Mouse (Mus musculus) CH12.LX (cell line): Measurements from ENCODE around the gene Fam222a. TPM values are rescaled to one million over a fixed set of nuclear protein-coding genes. Genes with fewer than 3 reads are reported as not detected.

ENCODE experiments used
- DNase-seq: peaks from one replicate; pipeline ENCODE4 v3.0.0-alpha.2; 2013; ENCODE audit errors: extremely low read depth
- H3K27ac ChIP-seq: 2 replicates; pipeline ENCODE4 v1.5.1; 2012; ENCODE audit warnings: low read depth, mild to moderate bottlenecking, control low read depth, moderate library complexity; ENCODE audit not compliant: insufficient read depth
- H3K27me3 ChIP-seq: replicated peaks from 2 replicates; pipeline ENCODE3; 2012; ENCODE audit warnings: inconsistent platforms
- H3K36me3 ChIP-seq, 2 experiments: replicated peaks in 1 of 2; 2 replicates each; pipeline versions ENCODE3 to v1.6.1; 2012; ENCODE audit warnings: inconsistent platforms in 1 of 2, low read length in 1 of 2, mild to moderate bottlenecking in 1 of 2, mixed read lengths in 1 of 2, moderate library complexity in 1 of 2; ENCODE audit not compliant: control insufficient read depth in 1 of 2, insufficient read depth in 1 of 2
- H3K4me1 ChIP-seq, 2 experiments: 2 replicates each; pipeline ENCODE4 v1.6.1; 2012; ENCODE audit warnings: inconsistent platforms in 1 of 2, moderate library complexity in 1 of 2; ENCODE audit not compliant: insufficient read depth in 2 of 2, control insufficient read depth in 1 of 2
- H3K4me2 ChIP-seq: 2 replicates; pipeline ENCODE4 v1.6.1; 2012; ENCODE audit warnings: low read depth, mild to moderate bottlenecking, control low read depth; ENCODE audit not compliant: poor library complexity, insufficient read depth, severe bottlenecking
- H3K4me3 ChIP-seq, 3 experiments: fragments of 150-350 bp in 1 of 3; sonication (generic) in 1 of 3; replicated peaks in 1 of 3; 2 replicates each; pipeline versions ENCODE3 to v1.5.1; 2011 to 2012; ENCODE audit warnings: low read depth in 2 of 3, low read length in 2 of 3, mild to moderate bottlenecking in 2 of 3, moderate library complexity in 2 of 3, control low read depth in 1 of 3, improper control_type of control experiment in 1 of 3, inconsistent platforms in 1 of 3, mixed read lengths in 1 of 3; ENCODE audit not compliant: poor library complexity in 1 of 3
- H3K79me2 ChIP-seq: replicated peaks from 2 replicates; pipeline ENCODE4 v1.6.1; 2012; ENCODE audit warnings: mild to moderate bottlenecking, moderate library complexity; ENCODE audit not compliant: control insufficient read depth, poor library complexity, insufficient read depth, severe bottlenecking; ENCODE audit errors: extremely low read depth
- H3K9ac ChIP-seq: 2 replicates; pipeline ENCODE4 v1.6.1; 2012; ENCODE audit warnings: low read depth, mild to moderate bottlenecking, control low read depth, moderate library complexity; ENCODE audit not compliant: insufficient read depth
- H3K9me3 ChIP-seq: replicated peaks from 2 replicates; pipeline ENCODE3; 2012; ENCODE audit warnings: low read length, inconsistent platforms, mixed read lengths
- BHLHE40 ChIP-seq: IDR thresholded peaks from 2 replicates; pipeline ENCODE4 v1.6.1; 2011; ENCODE audit warnings: mild to moderate bottlenecking, low read depth, low read length, improper control_type of control experiment
- CHD1 ChIP-seq: IDR thresholded peaks from 2 replicates; pipeline ENCODE4 v1.6.1; 2012; ENCODE audit warnings: low read depth, low read length, improper control_type of control experiment, inconsistent platforms
- CHD2 ChIP-seq: IDR thresholded peaks from 2 replicates; pipeline ENCODE4 v1.6.1; 2011; ENCODE audit warnings: low read length, improper control_type of control experiment
- CTCF ChIP-seq, 2 experiments: IDR thresholded peaks in 1 of 2; conservative IDR thresholded peaks in 1 of 2; 2 replicates each; pipeline ENCODE4 v1.5.1; 2011 to 2012; ENCODE audit warnings: low read depth in 2 of 2, low read length in 2 of 2, improper control_type of control experiment in 1 of 2, inconsistent platforms in 1 of 2, mild to moderate bottlenecking in 1 of 2, moderate library complexity in 1 of 2
- E2F4 ChIP-seq: IDR thresholded peaks from 2 replicates; pipeline ENCODE4 v1.6.1; 2011; ENCODE audit warnings: low read depth, low read length, improper control_type of control experiment; ENCODE audit not compliant: insufficient replicate concordance
- ELF1 ChIP-seq: IDR thresholded peaks from 2 replicates; pipeline ENCODE4 v1.6.1; 2014; ENCODE audit warnings: low read depth, mild to moderate bottlenecking, inconsistent platforms, low read length, improper control_type of control experiment
- EP300 ChIP-seq: IDR thresholded peaks from 2 replicates; pipeline ENCODE4 v1.6.1; 2011; ENCODE audit warnings: low read length, improper control_type of control experiment
- ETS1 ChIP-seq: conservative IDR thresholded peaks from 2 replicates; pipeline ENCODE4 v1.6.1; 2012; ENCODE audit warnings: low read depth, mild to moderate bottlenecking, inconsistent platforms, low read length, improper control_type of control experiment, moderate library complexity
- GABPA ChIP-seq: IDR thresholded peaks from 2 replicates; pipeline ENCODE4 v1.6.1; 2012; ENCODE audit warnings: low read depth, low read length, improper control_type of control experiment, inconsistent platforms; ENCODE audit not compliant: insufficient replicate concordance
- HCFC1 ChIP-seq: IDR thresholded peaks from 2 replicates; pipeline ENCODE4 v1.6.1; 2012; ENCODE audit warnings: low read depth, mild to moderate bottlenecking, inconsistent platforms, low read length, improper control_type of control experiment
- IRF4 ChIP-seq: IDR thresholded peaks from 2 replicates; pipeline ENCODE4 v1.6.1; 2014; ENCODE audit warnings: low read depth, mild to moderate bottlenecking, inconsistent platforms, low read length, improper control_type of control experiment
- JUN ChIP-seq: IDR thresholded peaks from 2 replicates; pipeline ENCODE4 v1.6.1; 2011; ENCODE audit warnings: low read depth, mild to moderate bottlenecking, low read length, improper control_type of control experiment, moderate library complexity; ENCODE audit not compliant: insufficient read depth
- JUND ChIP-seq: conservative IDR thresholded peaks from 2 replicates; pipeline ENCODE4 v1.6.1; 2011; ENCODE audit warnings: low read depth, low read length, improper control_type of control experiment
- MAX ChIP-seq: IDR thresholded peaks from 2 replicates; pipeline ENCODE4 v1.6.1; 2011; ENCODE audit warnings: low read length, improper control_type of control experiment
- MEF2A ChIP-seq: IDR thresholded peaks from 2 replicates; pipeline ENCODE4 v1.6.1; 2014; ENCODE audit warnings: low read depth, mild to moderate bottlenecking, inconsistent platforms, low read length, improper control_type of control experiment, borderline replicate concordance
- NELFE ChIP-seq: IDR thresholded peaks from 2 replicates; pipeline ENCODE4 v1.6.1; 2011; ENCODE audit warnings: low read depth, low read length, improper control_type of control experiment
- POLR2A ChIP-seq: IDR thresholded peaks from 2 replicates; pipeline ENCODE4 v1.6.1; 2011; ENCODE audit warnings: low read depth, mild to moderate bottlenecking, improper control_type of control experiment, low read length
- RAD21 ChIP-seq: IDR thresholded peaks from 2 replicates; pipeline ENCODE4 v1.6.1; 2011; ENCODE audit warnings: low read depth, mild to moderate bottlenecking, low read length, improper control_type of control experiment, moderate library complexity
- RCOR1 ChIP-seq: conservative IDR thresholded peaks from 2 replicates; pipeline ENCODE4 v1.6.1; 2012; ENCODE audit warnings: low read depth, mild to moderate bottlenecking, inconsistent platforms, low read length, improper control_type of control experiment
- SMC3 ChIP-seq: IDR thresholded peaks from 2 replicates; pipeline ENCODE4 v1.6.1; 2011; ENCODE audit warnings: low read depth, low read length, improper control_type of control experiment
- UBTF ChIP-seq: IDR thresholded peaks from 2 replicates; pipeline ENCODE4 v1.6.1; 2012; ENCODE audit warnings: low read depth, mild to moderate bottlenecking, inconsistent platforms, low read length, improper control_type of control experiment, moderate library complexity
- ZMIZ1 ChIP-seq: IDR thresholded peaks from 2 replicates; pipeline ENCODE4 v1.6.1; 2012; ENCODE audit warnings: low read depth, mild to moderate bottlenecking, inconsistent platforms, low read length, improper control_type of control experiment
- ZNF384 ChIP-seq: IDR thresholded peaks from 2 replicates; pipeline ENCODE4 v1.6.1; 2012; ENCODE audit warnings: low read depth, low read length, improper control_type of control experiment, inconsistent platforms
- dilution Hi-C: fragments of 300-500 bp; cut with MboI; formaldehyde crosslinking; loops from 2 replicates; pipeline ENCODE4 v1.14.3; 2020; ENCODE audit warnings: low sequenced_read_pairs; ENCODE audit not compliant: extremely low pct_unique_long_range_greater_than_20kb, extremely low pct_ligation_motif_present
- in situ Hi-C: fragments of 300-500 bp; cut with MboI; formaldehyde crosslinking; loops from 3 replicates; pipeline ENCODE4 v1.14.3; 2019; ENCODE audit warnings: low sequenced_read_pairs, low pct_ligation_motif_present, low pct_unique_long_range_greater_than_20kb, mixed read lengths
- polyA plus RNA-seq: library from polyadenylated mRNA; unstranded; fragments of >175 nt; gene quantifications from 2 replicates; pipeline ENCODE4 v1.2.1, GENCODE M21; 2012; ENCODE audit warnings: low read depth; ENCODE audit not compliant: insufficient read length
- total RNA-seq, 2 experiments: library from RNA; depleted of rRNA; stranded (reverse); fragments of 300-350 nt in 1 of 2; fragments of >200 nt in 1 of 2; gene quantifications; 2 replicates each; pipeline ENCODE4 v1.2.3; 2012 to 2014

Gene Fam222a
- total and polyA plus RNA-seq, 3 experiments = 0.13 TPM; not detected in 2

GRCm38 (mm10) chr5:114631336-114631735, 63.5 kb downstream of the Fam222a start:
- H3K27ac ChIP-seq = no peak overlapping the region
- H3K27me3 ChIP-seq = peaks cover 4% of the 10 kb centered on the region
- in situ Hi-C loops = loop anchor here (5.0 kb wide), 1 partner anchor 61 kb away; the partner anchor contains the start of gene Gltp
- H3K4me2 ChIP-seq = no peak overlapping the region
- DNase-seq = peak; percentile 33
- TF ChIP-seq EP300 (no peak), SMC3 (peak; percentile 43), NELFE (no peak), BHLHE40 (no peak), POLR2A (no peak), ELF1 (no peak), CHD1 (no peak), RAD21 (peak; percentile 33), JUN (no peak), JUND (no peak), CTCF (conservative IDR thresholded peaks at IDR 0.05 in 1 of 2, IDR thresholded peaks at IDR 0.05 in 1 of 2; ENCODE audit: low read depth in 2 of 2, low read length in 2 of 2) (peak; percentile 65 to 75), IRF4 (no peak)
- no peaks in the 10 kb centered on the region for H3K79me2 ChIP-seq
- no peak overlapping the region for H3K4me3 ChIP-seq
- peaks cover 2 to 5% of the 10 kb centered on the region in 2 experiments; a peak in 1 of 4 replicates for H3K4me1 ChIP-seq
- no peak overlapping the region for H3K9ac ChIP-seq
- no peaks in the 10 kb centered on the region for H3K36me3 ChIP-seq
- no peaks in the 10 kb centered on the region for H3K9me3 ChIP-seq
- dilution Hi-C loops = no loop called here

GRCm38 (mm10) chr5:114636091-114636490, 68.3 kb downstream of the Fam222a start:
- H3K4me1 ChIP-seq = peaks cover 3 to 23% of the 10 kb centered on the region in 2 experiments; a peak in 3 of 4 replicates
- peaks cover 17% of the 10 kb centered on the region for H3K27me3 ChIP-seq
- dilution Hi-C loops (no loop called here), in situ Hi-C loops (no loop called here)
- H3K9ac ChIP-seq = no peak overlapping the region
- no peak overlapping the region for H3K4me2 ChIP-seq
- no peak overlapping the region for H3K4me3 ChIP-seq
- no peaks in the 10 kb centered on the region for H3K79me2 ChIP-seq
- TF ChIP-seq CTCF (conservative IDR thresholded peaks at IDR 0.05 in 1 of 2, IDR thresholded peaks at IDR 0.05 in 1 of 2; ENCODE audit: low read depth in 2 of 2, low read length in 2 of 2) = no peak
- TF ChIP-seq HCFC1 = no peak
- TF ChIP-seq MAX = no peak
- TF ChIP-seq UBTF = no peak
- TF ChIP-seq CHD2 = no peak
- TF ChIP-seq IRF4 = no peak
- TF ChIP-seq MEF2A = no peak
- no peak for TF ChIP-seq EP300
- no peak for TF ChIP-seq RCOR1
- no peak for TF ChIP-seq ETS1
- TF ChIP-seq GABPA = no peak
- TF ChIP-seq BHLHE40 = no peak
- no peak for TF ChIP-seq ZMIZ1
- no peak for TF ChIP-seq RAD21
- no peak for TF ChIP-seq ELF1
- TF ChIP-seq ZNF384 = no peak
- no peak for TF ChIP-seq E2F4
- no peak for DNase-seq
- H3K27ac ChIP-seq = no peak overlapping the region
- H3K9me3 ChIP-seq = no peaks in the 10 kb centered on the region
- H3K36me3 ChIP-seq = no peaks in the 10 kb centered on the region
